Mouse (Mus musculus): ENCODE measurements around the gene Lpp. TPM values are rescaled to one million over a fixed set of nuclear protein-coding genes. Genes with fewer than 3 reads are reported as not detected.

Lpp gene
- polyA plus RNA-seq, 1 experiment: 0.09 TPM

DNA sequence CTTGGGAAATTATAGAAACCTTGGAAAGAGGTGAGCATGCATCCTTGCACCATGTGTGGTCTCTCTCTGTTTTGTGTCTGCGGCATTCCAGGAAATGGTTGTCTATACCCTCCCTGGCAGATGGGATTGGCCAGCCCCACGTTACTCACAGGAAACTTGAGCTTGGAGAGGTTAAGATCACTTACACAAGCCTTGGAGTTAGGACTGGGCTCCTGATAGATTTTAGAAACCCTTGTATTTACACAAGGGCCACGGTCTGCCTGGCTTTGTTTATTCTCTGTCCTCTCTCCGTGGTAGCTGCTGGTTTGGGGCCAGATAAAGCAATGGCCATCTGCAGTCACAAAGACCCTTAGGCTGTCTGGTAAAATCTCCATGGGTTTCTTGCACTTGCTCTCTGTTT lies 61.2 kb downstream of the Lpp start:
- no peaks in the 10 kb centered on the region for H3K9me3 ChIP-seq
- H3K36me3 ChIP-seq (replicated peaks; ENCODE audit: low read length): no peaks in the 10 kb centered on the region
- peaks cover 10% of the 10 kb centered on the region for H3K27me3 ChIP-seq (replicated peaks)
- TF ChIP-seq FLI1 (IDR thresholded peaks at IDR 0.05; ENCODE audit: low read length): no peak
- TF ChIP-seq GATA1 (IDR thresholded peaks at IDR 0.05; ENCODE audit: borderline replicate concordance, low read length): no peak
- H3K4me3 ChIP-seq (replicated peaks): no peak overlapping the region
- H3K4me1 ChIP-seq: peaks cover 12% of the 10 kb centered on the region; the same call in 1 of the 2 replicates

DNA sequence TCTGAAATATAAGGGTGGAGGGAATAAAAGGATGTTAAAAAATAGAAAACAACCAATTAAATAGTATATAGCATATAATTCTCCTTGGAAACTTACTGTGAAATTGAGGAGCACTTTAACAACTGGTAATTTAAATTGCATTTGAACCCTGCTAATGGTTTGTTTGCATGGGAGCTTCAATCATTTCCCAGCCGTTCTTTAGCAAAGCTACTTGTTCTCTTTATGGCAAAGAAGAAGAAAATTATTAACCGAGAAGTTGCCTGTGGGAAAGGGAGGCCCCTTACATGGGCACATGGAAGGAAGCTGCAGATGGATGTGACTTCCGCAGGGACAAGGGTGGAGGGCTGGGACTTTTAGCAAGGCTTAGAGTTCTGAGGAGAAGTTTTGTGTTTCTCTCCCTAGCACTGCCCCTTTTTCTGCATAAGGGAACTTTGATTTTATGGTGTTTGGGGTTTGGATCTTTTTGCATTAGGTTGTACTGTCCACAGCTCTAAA lies 62.1 kb downstream of the Lpp start:
- Histone ChIP-seq H3K27me3 (replicated peaks) (peaks cover 10% of the 10 kb centered on the region), H3K4me3 (replicated peaks) (no peak overlapping the region), H3K36me3 (replicated peaks; ENCODE audit: low read length) (no peaks in the 10 kb centered on the region), H3K9me3 (no peaks in the 10 kb centered on the region), H3K4me1 (peaks cover 9% of the 10 kb centered on the region; the same call in 1 of the 2 replicates)
- TF ChIP-seq FLI1 (IDR thresholded peaks at IDR 0.05; ENCODE audit: low read length) (no peak), GATA1 (IDR thresholded peaks at IDR 0.05; ENCODE audit: borderline replicate concordance, low read length) (no peak)

- TF ChIP-seq FLI1 (IDR thresholded peaks at IDR 0.05; ENCODE audit: low read length): no peak
- no peak for TF ChIP-seq GATA1 (IDR thresholded peaks at IDR 0.05; ENCODE audit: borderline replicate concordance, low read length)
- Histone ChIP-seq H3K9me3 (no peaks in the 10 kb centered on the region), H3K4me1 (no peaks in the 10 kb centered on the region), H3K27me3 (replicated peaks) (peaks cover 10% of the 10 kb centered on the region), H3K36me3 (replicated peaks; ENCODE audit: low read length) (no peaks in the 10 kb centered on the region), H3K4me3 (replicated peaks) (no peak overlapping the region)
These were observed 70.5 kb downstream of the Lpp start for GRCm38 (mm10) chr16:24463842-24464241.

- no peak for TF ChIP-seq GATA1 (IDR thresholded peaks at IDR 0.05; ENCODE audit: borderline replicate concordance, low read length)
- TF ChIP-seq FLI1 (IDR thresholded peaks at IDR 0.05; ENCODE audit: low read length): no peak
These were observed 71.1 kb downstream of the Lpp start for GRCm38 (mm10) chr16:24464436-24464835.

GRCm38 (mm10) chr16:24465633-24466032 lies 72.3 kb downstream of the Lpp start:
- Histone ChIP-seq H3K9me3 (no peaks in the 10 kb centered on the region), H3K4me1 (no peaks in the 10 kb centered on the region)
- TF ChIP-seq GATA1 (IDR thresholded peaks at IDR 0.05; ENCODE audit: borderline replicate concordance, low read length) (no peak), FLI1 (IDR thresholded peaks at IDR 0.05; ENCODE audit: low read length) (no peak)

More at GRCm38 (mm10) chr16:24464436-24464835, 71.1 kb downstream of the Lpp start:
- H3K9me3 ChIP-seq: no peaks in the 10 kb centered on the region
- peaks cover 8% of the 10 kb centered on the region for H3K27me3 ChIP-seq (replicated peaks)
- no peaks in the 10 kb centered on the region for H3K4me1 ChIP-seq
- no peaks in the 10 kb centered on the region for H3K36me3 ChIP-seq (replicated peaks; ENCODE audit: low read length)
- no peak overlapping the region for H3K4me3 ChIP-seq (replicated peaks)

DNA sequence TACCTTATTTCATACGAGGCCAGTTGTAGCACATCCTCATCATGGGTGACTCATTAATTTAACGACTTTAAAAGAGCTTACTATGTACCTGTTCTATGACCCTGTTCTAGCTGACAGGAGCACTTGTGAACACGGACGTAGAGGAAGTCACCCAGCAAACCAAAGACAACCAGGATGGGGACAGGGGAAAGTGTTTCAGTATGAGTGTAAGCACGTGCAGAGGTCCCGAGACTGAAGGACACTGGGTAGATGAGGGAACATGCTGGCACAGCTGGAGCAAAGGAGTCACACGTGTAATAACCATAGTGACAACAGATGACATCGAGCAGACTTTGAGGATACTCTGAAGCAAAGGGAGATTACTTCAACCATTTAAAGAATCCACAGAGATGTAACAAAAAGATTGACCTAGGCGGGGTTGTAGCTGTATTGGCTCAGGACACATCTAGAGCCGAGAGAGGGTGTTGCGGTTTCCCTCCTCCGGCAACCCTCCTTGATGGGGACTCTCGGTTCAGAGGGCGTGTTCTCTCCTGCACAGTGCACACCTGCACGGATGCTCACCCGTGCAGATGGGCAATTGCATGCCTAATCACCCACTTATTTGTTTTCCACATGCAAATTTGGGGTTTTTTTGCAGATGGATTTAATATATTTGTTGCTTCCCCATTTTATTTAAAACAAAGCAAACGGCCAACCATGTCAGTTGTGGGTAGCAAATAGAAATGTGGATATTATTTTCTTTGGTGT lies 74.4 kb downstream of the Lpp start:
- no peaks in the 10 kb centered on the region for H3K36me3 ChIP-seq (replicated peaks; ENCODE audit: low read length)
- H3K4me3 ChIP-seq (replicated peaks): no peak overlapping the region
- H3K9me3 ChIP-seq: no peaks in the 10 kb centered on the region
- no peaks in the 10 kb centered on the region for H3K4me1 ChIP-seq
- TF ChIP-seq GATA1 (IDR thresholded peaks at IDR 0.05; ENCODE audit: borderline replicate concordance, low read length) (no peak), FLI1 (IDR thresholded peaks at IDR 0.05; ENCODE audit: low read length) (no peak)
- peaks cover 6% of the 10 kb centered on the region for H3K27me3 ChIP-seq (replicated peaks)

More at GRCm38 (mm10) chr16:24465633-24466032, 72.3 kb downstream of the Lpp start:
- no peak overlapping the region for H3K4me3 ChIP-seq (replicated peaks)
- H3K36me3 ChIP-seq (replicated peaks; ENCODE audit: low read length): no peaks in the 10 kb centered on the region
- peaks cover 8% of the 10 kb centered on the region for H3K27me3 ChIP-seq (replicated peaks)

DNA sequence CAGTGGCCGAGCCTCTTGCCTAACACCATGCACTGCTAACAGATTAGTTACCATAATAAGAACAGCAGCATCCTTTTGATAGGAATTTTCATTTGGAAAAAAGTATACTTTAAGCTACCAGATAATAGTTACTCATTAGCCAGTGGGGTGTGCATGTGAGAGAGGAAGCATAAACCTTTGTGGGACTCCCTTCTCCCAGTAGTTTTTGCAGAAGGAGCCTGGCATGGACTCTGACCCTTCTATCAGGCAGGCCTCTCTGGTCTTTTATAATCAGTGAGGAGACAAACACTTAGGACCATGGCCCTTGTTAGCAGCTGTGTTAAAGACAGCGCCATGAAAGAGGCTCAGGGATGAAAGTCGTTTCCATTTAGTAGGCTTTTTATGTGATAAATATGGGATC lies 76.0 kb downstream of the Lpp start:
- no peaks in the 10 kb centered on the region for H3K9me3 ChIP-seq
- TF ChIP-seq GATA1 (IDR thresholded peaks at IDR 0.05; ENCODE audit: borderline replicate concordance, low read length) (no peak), FLI1 (IDR thresholded peaks at IDR 0.05; ENCODE audit: low read length) (no peak)
- no peak overlapping the region for H3K4me3 ChIP-seq (replicated peaks)
- H3K36me3 ChIP-seq (replicated peaks; ENCODE audit: low read length): no peaks in the 10 kb centered on the region
- H3K4me1 ChIP-seq: no peaks in the 10 kb centered on the region
- H3K27me3 ChIP-seq (replicated peaks): peaks cover 6% of the 10 kb centered on the region

- Histone ChIP-seq H3K36me3 (replicated peaks; ENCODE audit: low read length) (no peaks in the 10 kb centered on the region), H3K27me3 (replicated peaks) (peaks cover 4% of the 10 kb centered on the region), H3K4me3 (replicated peaks) (no peak overlapping the region), H3K4me1 (no peaks in the 10 kb centered on the region), H3K9me3 (no peaks in the 10 kb centered on the region)
- TF ChIP-seq GATA1 (IDR thresholded peaks at IDR 0.05; ENCODE audit: borderline replicate concordance, low read length): no peak
These were observed 77.3 kb downstream of the Lpp start for GRCm38 (mm10) chr16:24470601-24471000.

DNA sequence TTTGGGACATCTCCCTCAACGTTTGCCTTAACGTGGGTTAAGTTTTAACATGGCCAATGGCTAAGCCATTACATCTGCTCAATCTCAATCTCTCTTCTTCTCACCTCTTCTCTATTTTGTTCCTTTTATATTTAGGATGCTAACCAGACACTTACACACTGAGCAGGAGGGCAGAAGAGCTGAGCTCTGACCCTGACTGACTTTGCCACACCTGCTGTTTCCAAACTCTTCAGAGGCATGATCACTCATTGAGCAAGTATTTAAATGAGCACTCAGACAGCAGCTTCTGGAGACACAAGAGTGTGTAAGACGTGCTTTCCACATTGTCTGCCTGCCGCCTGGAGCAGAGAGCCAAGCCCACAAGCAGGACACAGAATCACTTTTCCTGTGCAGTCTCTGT lies 77.7 kb downstream of the Lpp start:
- Histone ChIP-seq H3K4me1 (no peaks in the 10 kb centered on the region), H3K4me3 (replicated peaks) (no peak overlapping the region)
- no peak for TF ChIP-seq GATA1 (IDR thresholded peaks at IDR 0.05; ENCODE audit: borderline replicate concordance, low read length)
- TF ChIP-seq FLI1 (IDR thresholded peaks at IDR 0.05; ENCODE audit: low read length): no peak

DNA sequence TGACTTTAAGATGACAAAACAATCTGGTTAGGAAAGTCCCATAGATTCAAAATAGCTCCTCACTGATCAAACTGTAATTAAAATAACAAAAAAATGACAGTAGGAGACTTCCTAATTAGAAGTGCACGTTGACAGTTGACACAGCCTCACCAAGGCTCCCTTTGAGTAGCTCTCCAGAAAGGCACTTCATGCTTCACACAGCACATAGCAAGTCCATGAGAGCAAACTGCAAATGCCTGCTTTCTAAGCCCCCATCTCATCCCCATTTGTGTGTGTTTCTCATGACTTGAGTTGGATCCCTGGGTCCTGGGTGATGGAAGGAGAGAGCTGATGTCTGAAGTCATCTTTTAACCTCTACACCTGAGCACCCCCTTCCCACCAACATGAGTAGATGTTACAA lies 78.5 kb downstream of the Lpp start:
- Histone ChIP-seq H3K36me3 (replicated peaks; ENCODE audit: low read length) (no peaks in the 10 kb centered on the region), H3K4me3 (replicated peaks) (no peak overlapping the region), H3K27me3 (replicated peaks) (peaks cover 2% of the 10 kb centered on the region), H3K9me3 (no peaks in the 10 kb centered on the region), H3K4me1 (peaks cover under 1% of the 10 kb centered on the region; the same call in 1 of the 2 replicates)
- no peak for TF ChIP-seq GATA1 (IDR thresholded peaks at IDR 0.05; ENCODE audit: borderline replicate concordance, low read length)

More for the DNA sequence above, 77.7 kb downstream of the Lpp start:
- Histone ChIP-seq H3K36me3 (replicated peaks; ENCODE audit: low read length) (no peaks in the 10 kb centered on the region), H3K9me3 (no peaks in the 10 kb centered on the region), H3K27me3 (replicated peaks) (peaks cover 2% of the 10 kb centered on the region)

Data from megakaryocyte, embryonic 14.5 days (primary cell).